Mouse (Mus musculus) B cell, adult 2 months (primary cell): ENCODE results near the gene Opcml.

Experiments
- DNase-seq, 2 experiments: peaks; one replicate each; pipeline ENCODE4 v3.0.0; 2022

Gene Opcml

DNA sequence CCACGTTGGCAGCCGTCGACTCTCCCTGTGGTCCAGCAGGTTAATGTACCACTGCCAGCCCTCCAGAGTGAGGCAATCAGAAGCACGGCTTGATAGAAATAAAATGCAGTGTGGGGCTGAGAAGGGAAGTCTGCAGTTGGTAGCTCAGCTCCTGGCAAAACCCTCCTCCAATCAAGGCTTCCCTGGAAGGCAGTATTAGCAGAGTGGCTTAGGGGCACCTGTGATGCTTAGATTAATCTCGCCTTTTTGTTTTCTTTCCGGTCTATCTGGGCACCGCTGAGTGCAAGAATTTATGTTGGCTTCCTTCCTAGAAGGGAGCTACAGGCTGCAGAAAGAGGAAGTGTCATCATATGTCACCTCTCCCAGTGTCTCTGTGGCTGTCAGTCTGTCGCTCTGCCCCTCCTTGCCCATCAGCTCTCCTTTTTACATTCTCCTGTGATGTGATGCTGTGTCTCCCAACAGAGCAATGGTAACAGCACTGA, 778.5 kb downstream of the Opcml start:
- no peak for DNase-seq

DNA sequence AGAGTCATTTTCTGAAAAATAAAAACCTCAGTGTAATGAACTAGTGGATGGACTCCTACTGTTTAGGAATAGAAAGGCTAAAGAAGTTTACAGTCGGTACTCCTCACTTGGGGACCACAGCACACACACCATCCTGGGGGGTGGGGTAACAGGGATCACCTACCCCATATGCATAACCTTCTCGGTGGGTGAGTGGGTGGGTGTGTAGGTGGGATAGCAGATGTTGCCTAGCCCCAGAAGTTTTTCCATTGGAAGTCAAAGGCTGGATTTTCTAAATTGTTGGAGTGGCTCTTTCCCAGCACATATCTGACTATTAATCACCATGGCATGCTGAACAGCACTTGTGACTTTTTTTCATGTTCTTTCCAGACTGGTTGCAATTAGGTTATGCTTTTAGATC, 779.2 kb downstream of the Opcml start:
- no peak for DNase-seq

DNA sequence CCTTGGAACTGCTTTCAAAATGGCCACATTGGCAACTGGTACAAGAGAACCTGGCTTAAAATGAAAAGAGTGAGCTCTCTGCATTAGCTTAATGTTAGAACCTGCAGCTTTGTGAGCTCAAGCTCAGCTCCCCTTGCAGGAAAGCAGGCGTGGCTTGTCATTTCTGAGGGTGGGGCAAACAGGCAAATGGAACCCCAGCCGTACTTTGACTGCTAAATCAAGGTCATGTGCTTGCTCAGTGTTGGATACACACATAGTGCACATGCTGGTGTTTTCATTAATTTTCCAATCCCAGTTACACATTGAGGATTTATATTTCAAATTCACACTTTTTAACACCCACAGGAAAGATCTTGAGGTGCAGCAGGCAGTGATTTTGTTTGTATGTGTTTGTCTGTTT, 781.1 kb downstream of the Opcml start:
- DNase-seq: no peak

DNA sequence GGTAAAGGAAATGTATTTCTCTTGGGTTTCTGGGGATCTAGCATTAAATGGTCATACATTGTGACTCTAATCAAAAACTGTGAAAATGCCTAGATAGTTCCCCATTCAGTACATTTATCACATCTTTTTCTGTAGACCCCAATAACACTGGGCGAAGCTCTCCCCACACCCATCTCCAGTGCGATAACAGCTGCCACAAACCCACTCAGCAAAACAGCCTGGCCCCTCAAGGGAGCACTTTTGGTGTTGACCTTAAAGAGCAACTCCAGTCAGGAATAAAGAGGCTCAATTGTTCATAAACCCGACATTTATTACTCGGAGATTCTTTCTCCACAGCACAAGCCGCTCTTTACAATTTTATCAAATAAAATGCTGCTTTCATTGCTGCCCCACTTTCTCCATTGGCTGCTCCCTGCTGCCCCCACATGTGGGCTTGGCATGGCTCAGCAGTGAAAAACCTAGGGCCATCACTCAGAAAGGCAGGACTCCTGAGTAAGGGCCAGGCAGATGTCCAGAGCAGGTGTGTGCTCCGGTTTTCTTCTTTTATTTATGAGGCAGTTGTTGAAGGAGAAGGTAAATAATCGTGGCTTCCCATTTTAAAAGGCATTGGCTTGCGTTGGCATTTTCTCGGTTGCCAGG, 781.7 kb downstream of the Opcml start:
- no peak for DNase-seq

DNA sequence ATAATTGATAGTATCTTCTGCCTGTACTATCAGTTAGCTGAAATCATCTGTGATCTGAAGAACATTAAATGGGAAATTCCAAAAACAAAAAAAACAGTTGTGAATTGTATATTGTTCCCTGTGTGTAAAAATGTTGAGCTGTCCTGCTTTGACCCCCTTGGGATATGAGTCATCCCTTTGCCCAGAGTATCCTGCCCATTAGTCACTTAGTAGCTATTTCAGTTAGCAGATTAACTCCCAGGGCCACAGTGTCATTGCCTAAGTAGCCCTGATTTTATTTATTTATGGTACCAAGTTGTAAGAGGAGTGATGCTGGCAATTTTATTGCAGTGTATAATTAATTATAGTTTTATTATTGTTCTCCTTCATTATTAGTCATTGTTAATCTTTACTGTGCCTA, 788.2 kb downstream of the Opcml start:
- DNase-seq: no peak

DNA sequence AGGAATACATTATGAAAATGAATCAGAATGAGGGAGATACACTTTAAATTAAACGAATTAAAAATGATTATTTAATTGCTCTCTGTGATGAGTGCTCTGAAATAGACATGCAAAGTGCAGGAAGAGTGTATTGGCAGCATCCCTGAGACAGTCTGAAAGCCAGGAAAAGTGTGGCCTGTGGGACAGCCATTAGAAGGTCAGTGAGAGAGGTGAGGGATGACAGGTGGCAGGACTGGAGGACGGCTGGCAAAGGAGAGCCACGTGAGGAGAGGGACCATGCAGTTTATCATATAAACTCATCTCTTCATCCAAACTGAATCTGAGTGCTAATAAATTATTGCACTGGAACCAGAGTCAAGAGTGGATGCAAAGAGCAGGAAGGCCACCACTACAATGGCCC, 796.7 kb downstream of the Opcml start:
- DNase-seq: no peak

DNA sequence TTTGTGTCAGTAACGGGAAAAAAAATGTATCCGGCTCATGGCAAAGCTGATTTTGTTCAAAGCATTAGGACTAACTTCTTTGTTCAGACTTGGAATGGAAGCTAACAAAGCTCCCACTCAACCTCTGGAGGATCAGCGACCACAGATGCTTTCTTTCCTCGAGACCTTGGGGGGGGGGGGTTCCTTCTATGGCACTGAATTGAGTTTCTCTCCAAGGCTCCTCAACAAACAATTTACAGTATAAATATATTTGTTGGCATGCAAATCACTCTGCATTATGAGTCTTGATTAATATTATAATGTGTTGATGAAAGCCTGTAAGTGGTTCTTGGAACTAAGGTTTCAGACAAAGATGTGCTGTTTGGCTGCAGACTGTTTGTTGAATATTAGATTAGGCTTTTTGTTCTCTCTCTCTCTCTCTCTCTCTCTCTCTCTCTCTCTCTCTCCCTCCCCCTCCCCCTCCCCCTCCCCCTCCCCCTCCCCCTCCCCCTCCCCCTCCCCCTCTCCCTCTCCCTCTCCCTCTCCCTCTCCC, 797.3 kb downstream of the Opcml start:
- DNase-seq: no peak

DNA sequence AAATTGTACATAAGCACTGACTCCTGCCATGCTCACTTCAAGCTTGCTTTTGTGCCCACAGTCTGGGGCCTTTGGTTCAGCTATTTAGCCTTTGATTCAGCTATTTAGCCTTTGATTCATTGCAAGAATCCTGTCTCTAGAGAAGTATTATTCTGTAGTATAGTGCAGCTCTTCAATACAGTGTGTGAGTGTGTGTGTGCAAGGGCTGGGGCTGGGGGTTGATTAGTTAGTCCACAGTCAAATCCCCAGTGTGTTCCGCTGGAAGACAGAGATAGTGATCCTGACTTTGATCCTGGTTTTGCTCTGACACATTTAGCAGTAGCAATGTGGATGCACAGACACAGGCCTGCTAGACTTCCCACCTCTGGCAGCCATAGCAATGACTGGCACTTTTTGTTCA, 797.9 kb downstream of the Opcml start:
- DNase-seq: no peak

DNA sequence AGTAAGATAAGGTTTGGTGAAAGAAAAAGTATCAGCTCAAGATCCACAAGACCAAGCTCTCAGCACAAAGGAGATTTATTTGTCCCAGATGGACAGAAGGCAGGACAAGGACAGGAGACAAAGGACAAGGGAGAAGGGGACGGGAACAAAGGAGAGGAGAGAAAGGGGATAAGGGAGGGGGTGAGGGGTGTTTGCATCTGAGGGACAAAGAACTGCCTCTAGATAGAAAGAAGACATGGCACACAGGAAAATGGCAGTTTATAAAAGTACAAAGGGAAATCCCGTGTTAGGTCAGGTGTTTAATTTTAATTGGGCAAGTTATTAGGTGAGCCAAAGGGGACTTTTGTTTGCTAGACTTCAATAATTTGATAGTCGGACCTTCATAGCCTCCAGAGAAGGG, 801.6 kb downstream of the Opcml start:
- DNase-seq: no peak

DNA sequence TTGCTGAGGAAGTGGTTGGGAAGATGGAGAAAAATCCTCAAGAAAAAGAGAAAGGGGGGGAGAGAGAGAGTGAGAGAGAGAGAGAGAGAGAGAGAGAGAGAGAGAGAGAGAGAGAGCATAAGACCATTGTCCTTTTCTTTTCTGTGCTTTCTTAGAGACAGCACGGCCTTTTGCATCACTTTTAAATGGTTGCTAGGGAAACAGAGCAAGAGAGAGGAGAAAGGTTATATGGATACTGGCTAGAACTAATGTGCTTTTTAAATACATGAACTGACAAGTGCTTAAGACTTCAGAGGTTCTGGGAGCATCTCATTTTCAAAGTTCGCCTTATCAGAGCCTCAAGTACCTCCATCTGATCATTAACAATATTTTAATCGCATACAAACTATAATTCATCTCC, 804.5 kb downstream of the Opcml start:
- DNase-seq: no peak

DNA sequence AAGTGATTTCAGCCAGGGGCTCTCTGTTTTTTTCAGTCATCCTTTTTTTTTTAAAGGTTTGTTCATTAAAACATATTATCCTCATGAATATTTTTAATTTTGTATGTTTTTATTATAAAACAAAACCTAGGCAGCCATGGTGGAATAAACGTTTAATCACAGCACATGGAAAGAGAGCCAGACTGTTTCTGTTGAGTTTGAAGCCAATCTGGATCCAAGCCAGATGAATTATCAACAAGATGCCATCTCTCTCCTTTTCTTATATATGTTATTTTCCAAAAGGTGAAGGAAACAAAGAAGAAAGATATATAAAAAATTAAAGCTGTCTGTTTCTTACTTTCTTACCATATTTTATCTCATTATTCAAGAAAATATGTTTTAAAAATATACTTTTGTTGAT, 815.0 kb downstream of the Opcml start:
- no peak for DNase-seq

DNA sequence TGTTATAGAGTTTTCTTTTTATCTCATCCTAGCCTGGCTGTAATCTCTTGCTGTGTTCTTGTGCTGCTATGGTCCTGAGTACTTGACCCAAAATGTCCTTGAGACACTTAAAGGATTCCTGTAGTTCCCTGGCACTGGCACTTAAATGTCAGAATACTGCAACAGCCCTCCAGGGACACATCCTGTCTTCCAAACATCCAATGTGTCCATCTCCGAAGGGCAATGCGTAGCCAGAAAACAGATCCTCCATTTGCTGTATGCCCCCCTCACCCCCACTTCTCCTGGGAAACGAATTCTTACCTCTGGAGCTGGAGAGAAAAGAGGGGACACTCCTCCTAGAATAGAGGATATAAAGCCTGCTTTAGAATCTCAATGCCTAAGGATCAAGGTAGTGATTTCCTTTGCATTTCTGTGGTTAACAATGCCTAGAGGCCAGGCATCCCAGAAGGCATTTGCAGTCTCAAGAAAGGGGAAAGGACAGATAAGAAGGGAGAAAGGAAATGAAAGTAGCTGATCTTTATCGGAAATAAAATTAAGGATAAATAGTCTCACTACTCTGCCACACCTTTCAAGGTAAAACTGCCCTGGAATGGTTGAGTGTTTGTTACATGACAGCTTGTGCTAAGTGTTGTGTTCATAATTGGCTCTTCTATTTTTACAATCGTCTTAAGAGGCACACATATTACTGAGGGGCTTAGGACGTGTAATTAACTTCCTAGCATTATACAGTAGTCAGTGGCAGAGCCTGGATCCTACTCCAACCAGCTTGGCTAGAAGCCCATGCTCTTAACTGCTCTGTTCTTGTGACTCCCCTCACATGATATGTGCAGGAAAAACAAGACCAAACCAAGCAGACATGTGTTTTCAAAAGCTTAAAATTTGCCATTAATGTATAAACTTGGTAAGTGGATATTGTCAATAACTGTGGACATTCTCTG, 823.4 kb downstream of the Opcml start:
- DNase-seq: no peak

DNA sequence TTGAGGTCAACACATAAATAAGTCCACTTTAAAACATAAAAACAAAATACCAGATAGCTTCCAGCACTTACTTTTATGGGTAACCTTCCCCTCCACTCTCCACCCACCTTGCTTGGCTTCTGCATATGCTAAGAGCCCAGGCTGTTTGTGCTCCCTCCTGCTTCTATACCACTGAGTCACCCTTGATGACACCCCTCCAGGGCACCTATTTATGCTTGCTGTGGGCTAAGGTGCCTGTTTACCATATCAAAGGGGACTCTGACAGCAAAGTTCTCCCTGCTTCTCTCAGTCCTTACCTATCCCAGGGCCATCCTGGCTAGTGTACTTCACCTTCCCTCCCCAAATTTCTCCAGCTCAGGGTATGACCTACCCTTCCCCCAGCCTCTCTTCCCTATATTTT, 824.9 kb downstream of the Opcml start:
- no peak for DNase-seq

DNA sequence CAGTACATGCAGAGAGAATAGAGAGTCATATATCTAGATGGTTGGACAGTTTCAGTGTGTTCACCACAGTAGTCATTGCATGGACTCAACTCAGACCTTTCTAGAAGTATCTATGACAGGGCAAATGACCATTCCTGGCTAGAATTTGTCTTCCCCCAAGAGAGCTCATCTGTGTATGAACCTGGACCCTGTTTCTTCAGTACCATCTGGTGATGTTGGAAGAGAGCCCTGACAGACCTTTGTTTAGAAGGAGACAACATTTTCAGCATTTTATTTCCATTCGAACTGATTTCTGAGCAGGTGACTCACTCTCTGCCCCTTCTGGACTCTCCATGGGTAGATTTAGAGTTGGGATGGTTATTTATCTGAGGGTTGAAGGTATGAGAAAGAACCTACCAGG, 827.1 kb downstream of the Opcml start:
- no peak for DNase-seq

DNA sequence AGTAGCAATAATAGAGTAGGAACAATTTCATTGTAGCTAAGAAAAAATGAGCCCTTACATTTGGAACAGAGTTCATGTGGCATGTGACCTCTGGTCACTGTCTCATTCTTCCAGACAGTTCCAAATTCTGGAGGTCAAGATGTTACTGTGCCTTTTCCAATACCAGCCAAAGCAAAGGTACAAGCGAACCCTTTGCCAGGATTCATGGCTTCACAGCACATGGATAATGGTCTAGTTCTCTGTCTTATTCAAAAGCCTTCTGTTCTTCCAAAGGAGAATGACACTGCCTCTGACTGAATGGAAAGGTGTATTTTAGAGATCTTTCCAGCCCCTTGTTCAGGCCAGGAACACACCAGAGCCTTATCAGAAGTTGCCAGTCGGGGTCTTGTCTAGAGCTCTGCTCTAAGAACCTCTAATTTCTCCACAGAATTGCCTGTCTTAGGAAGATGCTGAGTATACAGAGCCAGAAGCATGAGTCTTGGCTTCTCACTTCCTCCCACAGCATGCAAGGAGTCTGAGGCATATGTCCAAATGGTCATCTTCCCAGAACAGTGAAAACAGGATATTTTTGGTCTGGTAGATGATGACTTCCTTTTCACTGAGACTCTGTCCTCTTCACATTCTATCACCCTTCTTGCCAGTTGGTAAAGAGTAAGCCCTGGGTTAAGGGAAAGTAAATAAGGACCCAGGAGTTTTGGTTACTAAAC, 827.8 kb downstream of the Opcml start:
- DNase-seq: no peak

DNA sequence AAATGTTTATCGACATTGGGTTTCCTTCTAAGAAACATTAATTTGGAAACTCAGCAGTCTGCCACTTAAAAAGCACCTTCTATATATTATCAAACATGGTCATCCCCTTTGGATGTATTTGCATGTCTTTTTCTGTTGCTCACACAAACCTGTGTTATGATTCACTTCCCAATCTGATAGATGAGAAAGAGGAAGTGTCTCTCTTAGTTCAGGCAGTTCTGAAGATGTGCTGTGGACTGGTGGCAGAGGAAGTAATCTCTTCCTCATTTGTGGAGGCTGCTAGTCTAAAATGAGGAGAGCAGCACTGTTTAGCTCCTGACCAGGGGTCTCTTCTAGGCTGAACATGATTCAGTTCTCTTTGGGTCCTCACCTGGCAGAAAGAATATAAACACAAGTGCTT, 831.4 kb downstream of the Opcml start:
- DNase-seq: no peak

DNA sequence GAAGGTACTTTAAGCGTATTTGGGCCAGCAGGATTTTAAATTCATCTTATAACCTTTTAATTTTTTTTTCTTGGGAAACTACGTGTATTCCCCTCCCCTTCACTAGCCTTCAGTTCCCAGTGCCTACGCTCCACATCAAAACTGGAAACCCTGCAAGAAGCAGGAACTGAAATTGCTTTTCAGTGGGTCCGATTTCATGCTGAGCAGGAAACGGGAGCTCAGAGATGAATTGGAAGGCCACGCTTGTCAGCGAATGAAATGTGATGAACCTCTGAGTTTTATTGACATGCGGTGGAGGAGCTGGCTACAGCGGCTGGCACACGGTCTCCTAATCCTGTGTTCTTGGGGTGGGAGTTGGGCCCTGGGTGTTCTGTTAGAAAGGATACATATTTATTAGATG, 834.3 kb downstream of the Opcml start:
- DNase-seq: no peak

DNA sequence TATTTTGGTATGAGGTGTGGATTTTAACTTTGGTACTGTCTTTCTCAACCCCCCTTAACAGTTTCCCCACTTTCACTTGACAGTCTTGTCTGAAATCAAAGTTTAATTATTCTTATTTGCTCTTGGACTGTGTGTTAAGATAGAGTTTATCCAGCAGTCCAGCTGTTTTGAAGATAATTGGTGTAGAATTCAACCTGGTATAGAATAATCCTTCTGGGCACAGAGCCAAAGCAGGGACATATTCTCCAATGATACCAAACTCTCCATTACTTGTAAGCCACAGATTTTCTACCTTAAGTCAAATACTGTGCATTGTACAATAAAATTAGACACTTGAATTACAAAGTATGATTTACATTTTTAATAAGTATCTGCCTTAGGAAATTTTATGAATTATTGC, 852.2 kb downstream of the Opcml start:
- no peak for DNase-seq

DNA sequence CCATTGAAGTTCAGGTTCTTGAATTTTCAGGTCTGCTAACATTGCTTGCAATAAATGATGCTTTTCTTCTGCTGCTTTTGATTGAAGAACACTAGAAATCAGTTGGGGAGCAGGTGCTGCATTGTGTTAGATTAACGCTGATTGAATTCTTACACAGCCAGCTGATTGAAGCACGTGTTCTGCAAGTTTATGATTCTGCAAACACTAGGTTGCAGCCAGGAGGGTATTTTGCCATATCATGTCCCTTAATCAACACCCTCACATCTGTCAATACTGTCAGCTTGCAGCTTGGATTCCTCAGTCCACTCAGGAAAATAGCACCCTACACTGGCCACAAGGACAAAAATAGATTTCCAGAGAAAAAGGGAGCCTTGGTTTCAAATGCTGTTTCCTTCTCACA, 853.5 kb downstream of the Opcml start:
- no peak for DNase-seq

DNA sequence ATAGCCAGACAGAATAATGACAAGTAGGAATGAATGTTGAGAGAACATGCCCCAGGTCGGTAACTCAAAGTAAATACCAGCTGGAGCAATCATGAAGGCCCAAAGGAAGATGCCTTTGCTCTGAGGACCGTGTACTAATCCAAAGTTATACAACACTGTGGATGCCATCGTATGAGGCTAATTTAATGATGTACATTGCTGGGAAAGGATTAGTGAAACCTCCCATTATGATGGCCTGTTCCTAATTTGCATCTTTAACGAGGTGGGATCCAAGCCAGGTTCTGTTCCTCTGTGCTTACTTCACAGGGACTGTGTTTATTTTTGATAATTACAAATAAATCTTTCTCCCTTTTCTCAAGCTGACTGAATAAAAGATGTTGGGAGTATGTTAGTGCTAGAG, 859.5 kb downstream of the Opcml start:
- no peak for DNase-seq

DNA sequence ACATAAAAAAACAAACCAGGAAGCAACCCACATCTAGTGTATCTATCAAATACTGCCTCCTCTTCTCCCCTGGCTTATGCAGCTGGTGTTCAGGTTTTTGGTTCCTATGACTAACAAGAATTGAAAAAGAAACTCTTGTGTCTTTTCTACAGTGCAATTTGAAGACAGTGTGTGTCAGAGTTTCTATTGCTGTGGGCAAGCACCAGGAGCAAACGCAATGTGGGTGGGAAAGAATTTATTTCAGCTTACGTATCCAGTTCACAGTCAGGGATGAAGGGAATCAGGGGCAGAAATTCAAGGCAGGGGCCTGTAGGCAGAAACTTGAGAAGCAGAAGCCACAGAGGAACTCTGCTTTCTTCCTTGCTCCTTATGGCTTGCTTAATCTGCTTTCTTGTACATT, 869.4 kb downstream of the Opcml start:
- DNase-seq: no peak

DNA sequence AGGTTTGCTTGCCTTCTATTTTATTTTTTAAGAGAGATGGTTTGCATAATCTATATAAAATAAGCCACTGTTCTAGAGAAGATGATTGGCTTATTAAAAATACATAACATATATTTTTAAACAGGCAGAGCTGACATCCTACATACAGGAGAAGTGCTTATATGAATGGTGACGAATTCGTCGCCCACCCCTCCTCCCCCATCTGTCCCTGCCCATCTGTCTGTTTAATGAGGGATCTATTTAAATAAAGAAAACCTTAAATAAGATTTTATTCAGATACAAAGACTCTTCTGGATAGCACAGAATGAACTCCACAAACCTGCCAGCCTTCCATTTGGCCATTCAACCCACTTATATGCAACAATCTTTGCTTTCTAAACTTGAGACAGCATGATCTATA, 872.3 kb downstream of the Opcml start:
- DNase-seq: no peak

DNA sequence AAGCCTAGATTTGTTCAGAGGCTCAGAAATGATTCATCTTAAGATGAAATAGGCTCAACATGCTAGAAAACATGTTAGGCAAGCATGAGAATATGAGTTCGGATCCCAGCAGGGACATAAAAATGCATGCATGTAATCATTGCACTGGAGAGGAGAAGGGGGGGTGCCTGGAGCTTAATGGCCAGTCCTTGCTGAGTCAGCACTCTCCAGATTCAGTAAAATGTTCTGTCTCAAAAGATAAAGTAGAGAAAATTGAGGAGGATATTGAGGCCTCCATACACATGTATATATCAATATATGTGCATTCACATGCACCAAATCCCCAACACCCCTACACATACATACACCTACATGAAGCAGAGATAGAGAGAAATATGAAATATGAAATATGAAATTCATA, 889.7 kb downstream of the Opcml start:
- DNase-seq: no peak
